Mouse (Mus musculus) brain, adult 2 months (tissue): ENCODE results near the gene Procr.
A peak's percentile ranks its signal among the peaks of the same experiment; 100 is the strongest.

Source experiments
- DNase-seq: peaks from one replicate; pipeline ENCODE4 v3.0.0; 2011; ENCODE audit warnings: low read depth, low spot score

The Procr gene

GRCm38 (mm10) chr2:155755746-155756145 lies 4.8 kb downstream of the Procr start:
- peak; percentile 32 for DNase-seq

GRCm38 (mm10) chr2:155756855-155757566 lies 6.1 kb downstream of the Procr start:
- peak; percentile 65 for DNase-seq

GRCm38 (mm10) chr2:155764679-155765418 lies 13.9 kb downstream of the Procr start:
- peak; percentile 85 for DNase-seq

- no peak for DNase-seq
Measured at GRCm38 (mm10) chr2:155773664-155774063, 22.7 kb downstream of the Procr start.

GRCm38 (mm10) chr2:155774261-155774926 lies 23.5 kb downstream of the Procr start:
- DNase-seq, result no peak

GRCm38 (mm10) chr2:155774927-155775684 lies 24.2 kb downstream of the Procr start, which contains the start of gene Mmp24:
TSS of gene Mmp24 (plus strand) at chr2:155775342.
- no peak for DNase-seq

- DNase-seq, result peak; percentile 86
Measured at GRCm38 (mm10) chr2:155775685-155776263, 24.9 kb downstream of the Procr start.

GRCm38 (mm10) chr2:155776824-155777687 lies 26.1 kb downstream of the Procr start:
- DNase-seq, result no peak

GRCm38 (mm10) chr2:155777688-155777985 lies 26.7 kb downstream of the Procr start:
- DNase-seq, result no peak

GRCm38 (mm10) chr2:155778004-155778403 lies 27.1 kb downstream of the Procr start:
- no peak for DNase-seq

GRCm38 (mm10) chr2:155779066-155779465 lies 28.1 kb downstream of the Procr start:
- DNase-seq, result no peak

- DNase-seq, result no peak
Measured at GRCm38 (mm10) chr2:155779506-155779905, 28.6 kb downstream of the Procr start.

- peak; percentile 87 for DNase-seq
Measured at GRCm38 (mm10) chr2:155784534-155784933, 33.6 kb downstream of the Procr start.

- no peak for DNase-seq
Measured at GRCm38 (mm10) chr2:155786905-155787304, 36.0 kb downstream of the Procr start.

- DNase-seq, result peak; percentile 72
Measured at GRCm38 (mm10) chr2:155787949-155788931, 37.3 kb downstream of the Procr start.

GRCm38 (mm10) chr2:155792899-155793298 lies 42.0 kb downstream of the Procr start:
- DNase-seq, result no peak

GRCm38 (mm10) chr2:155794674-155795445 lies 43.9 kb downstream of the Procr start:
- DNase-seq, result peak; percentile 98

GRCm38 (mm10) chr2:155798613-155799012 lies 47.7 kb downstream of the Procr start:
- DNase-seq, result peak; percentile 59
